Mouse (Mus musculus): ENCODE data around the gene Nfe2l2.

DNA sequence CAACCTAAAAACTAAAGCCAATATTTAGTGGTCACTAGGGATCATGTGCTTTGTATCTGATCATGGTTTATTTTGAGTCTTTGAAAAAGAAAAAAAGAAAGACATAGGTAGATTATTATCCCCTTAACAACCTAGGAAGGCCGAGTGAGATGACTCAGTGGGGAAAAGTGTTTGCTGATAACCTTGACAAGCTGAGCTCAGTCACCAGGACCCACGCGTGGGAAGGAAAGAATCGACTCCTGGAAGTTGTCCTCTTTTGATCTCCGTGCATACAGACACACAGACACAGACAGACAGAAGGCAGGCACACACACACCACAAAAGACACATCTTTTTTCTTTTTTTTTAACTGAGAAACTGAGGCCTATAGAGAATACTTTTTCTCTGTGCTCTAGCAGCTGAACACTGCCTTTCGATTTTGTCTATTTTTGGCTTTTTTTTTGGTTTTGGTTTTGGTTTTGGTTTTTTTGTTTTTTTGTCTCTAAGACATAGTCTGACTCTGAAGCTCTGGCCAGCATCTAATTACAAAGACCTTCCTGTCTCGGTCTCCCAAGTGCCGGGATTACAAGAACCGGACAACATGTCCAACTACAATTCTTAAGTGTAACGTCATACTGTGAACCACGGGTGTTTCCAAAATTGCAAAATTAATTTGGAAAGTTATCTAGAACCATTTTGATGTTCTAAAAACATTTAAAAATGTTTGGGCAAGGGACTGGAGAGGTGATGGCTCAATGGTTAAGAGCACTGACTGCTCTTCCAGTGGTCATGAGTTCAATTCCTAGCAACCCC lies 16.0 kb upstream of the Nfe2l2 start:
- TF ChIP-seq CTCF (IDR thresholded peaks at IDR 0.05; ENCODE audit: borderline replicate concordance, control insufficient read depth, extremely low read depth, insufficient read depth, low read length, poor library complexity) (no peak), POLR2A (IDR thresholded peaks at IDR 0.05; ENCODE audit: control insufficient read depth, extremely low read depth, insufficient read depth, low read length, poor library complexity) (no peak)

All from thymus, adult 2 months (tissue).